Mouse (Mus musculus) naive thymus-derived CD4-positive, alpha-beta T cell, adult 5 months (primary cell): ENCODE results near the gene Gm28363. TPM values are rescaled to one million over a fixed set of nuclear protein-coding genes. Genes with fewer than 3 reads are reported as not detected.

Experiments
- polyA plus RNA-seq: library from polyadenylated mRNA; unstranded; fragments of 100-300 nt; shearing (Covaris generic); gene quantifications from one replicate; pipeline ENCODE4 v1.2.1, GENCODE M21; 2017

Gm28363 gene
- polyA plus RNA-seq, result not detected

GRCm38 (mm10) chr1:117696831-117697230 lies at the start of gene Gm28363:
Gm28363 (plus strand) TSS chr1:117697131.

Other genes starting within 250 kb of the Gm28363 start
- not detected for gene B020011L13Rik, start 84.0 kb downstream of the Gm28363 start, polyA plus RNA-seq
- not detected for gene Gm28360, start 132.9 kb downstream of the Gm28363 start, polyA plus RNA-seq
- gene Gm28168, start 230.9 kb downstream of the Gm28363 start, polyA plus RNA-seq, result not detected